Mouse (Mus musculus): Measurements from ENCODE around the gene Mia.
A peak's percentile ranks its signal among the peaks of the same experiment; 100 is the strongest.

Mia gene

GRCm38 (mm10) chr7:27159256-27159655 is 21.7 kb downstream of the Mia start:
- no peak for DNase-seq

- no peak for DNase-seq
These were observed 22.8 kb downstream of the Mia start for GRCm38 (mm10) chr7:27158171-27158570.

GRCm38 (mm10) chr7:27156005-27156404 is 25.0 kb downstream of the Mia start:
- peak; percentile 51 to 65 for DNase-seq

GRCm38 (mm10) chr7:27153205-27153764 is 27.7 kb downstream of the Mia start, which contains the start of gene Cyp2t4:
Cyp2t4 (plus strand) TSS chr7:27153714.
- DNase-seq = peak; percentile 59 to 61

- DNase-seq = no peak
These were observed 44.5 kb downstream of the Mia start for GRCm38 (mm10) chr7:27136410-27136996.

GRCm38 (mm10) chr7:27133757-27134156 is 47.2 kb downstream of the Mia start:
- no peak for DNase-seq

GRCm38 (mm10) chr7:27133156-27133555 is 47.8 kb downstream of the Mia start:
- peak; percentile 41 to 47 for DNase-seq

- DNase-seq = peak; percentile 87 to 91
These were observed 48.4 kb downstream of the Mia start for GRCm38 (mm10) chr7:27132588-27132987.

- no peak for DNase-seq
These were observed 49.6 kb downstream of the Mia start for GRCm38 (mm10) chr7:27131387-27131786.

GRCm38 (mm10) chr7:27130521-27131370 is 50.2 kb downstream of the Mia start:
- no peak for DNase-seq

- peak in 1 of 2 experiments; percentile 21 for DNase-seq
These were observed 51.1 kb downstream of the Mia start for GRCm38 (mm10) chr7:27129811-27130210.

Data from cerebellum, postnatal 10 days (tissue).